Mouse (Mus musculus): ENCODE data around the gene Arhgap24. TPM values are rescaled to one million over a fixed set of nuclear protein-coding genes. Genes with fewer than 3 reads are reported as not detected.

Arhgap24 gene
- polyA plus RNA-seq, 1 experiment, result 6.8 TPM

DNA sequence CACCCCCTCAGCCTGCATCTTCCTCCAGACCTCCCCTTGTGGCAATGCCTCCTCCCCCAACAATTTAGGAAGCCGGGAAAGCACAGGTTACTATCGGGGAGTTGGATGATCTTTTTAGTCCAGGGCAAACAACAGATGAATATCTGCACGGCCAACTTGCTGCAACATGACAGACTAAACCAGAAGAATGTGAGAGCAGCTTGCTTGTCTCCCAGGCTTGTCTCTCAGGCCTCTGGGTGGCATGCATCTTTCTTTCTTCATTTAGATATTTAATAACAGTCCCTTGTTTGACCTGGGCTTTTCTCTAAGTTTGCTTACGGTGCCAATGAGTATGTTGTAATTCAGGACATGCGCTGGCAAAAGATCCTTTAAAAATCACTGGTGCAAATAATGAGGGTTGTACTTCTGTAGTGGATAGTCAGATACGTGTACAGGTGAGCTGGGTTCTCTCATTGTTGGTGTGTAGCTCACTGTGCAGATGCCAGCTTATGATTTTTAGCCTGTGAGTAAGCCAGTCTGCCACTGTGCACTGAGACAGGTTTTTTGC is 101.7 kb downstream of the Arhgap24 start:
- DNase-seq (ENCODE audit: low read depth), result no peak
- no peak for TF ChIP-seq CTCF (IDR thresholded peaks at IDR 0.05; ENCODE audit: borderline replicate concordance, extremely low read depth, insufficient read depth, insufficient read length)
- no peak for TF ChIP-seq POLR2A (IDR thresholded peaks at IDR 0.05; ENCODE audit: borderline replicate concordance, extremely low read depth, insufficient read depth, insufficient read length, poor library complexity, severe bottlenecking)

DNA sequence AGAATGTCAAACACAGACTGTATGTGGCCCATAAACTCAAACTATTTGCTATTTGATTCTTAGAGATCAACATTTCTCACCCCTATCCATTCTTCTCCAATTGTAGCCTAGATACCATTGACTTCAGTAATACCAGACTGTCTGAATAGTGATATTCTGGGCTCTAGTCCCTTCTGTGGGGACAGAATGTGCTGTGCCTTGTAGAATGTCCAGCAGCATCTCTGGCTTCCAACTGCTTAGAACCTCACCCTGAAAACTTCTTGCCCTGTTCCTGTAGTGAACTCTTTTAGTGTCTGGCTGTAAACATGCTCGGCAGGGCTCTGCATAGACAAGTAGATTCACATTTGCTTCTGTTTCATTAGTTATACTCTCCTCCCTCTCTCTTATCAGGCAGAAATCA is 110.2 kb downstream of the Arhgap24 start:
- DNase-seq (ENCODE audit: low read depth), result no peak
- no peak for TF ChIP-seq CTCF (IDR thresholded peaks at IDR 0.05; ENCODE audit: borderline replicate concordance, extremely low read depth, insufficient read depth, insufficient read length)
- no peak for TF ChIP-seq POLR2A (IDR thresholded peaks at IDR 0.05; ENCODE audit: borderline replicate concordance, extremely low read depth, insufficient read depth, insufficient read length, poor library complexity, severe bottlenecking)

DNA sequence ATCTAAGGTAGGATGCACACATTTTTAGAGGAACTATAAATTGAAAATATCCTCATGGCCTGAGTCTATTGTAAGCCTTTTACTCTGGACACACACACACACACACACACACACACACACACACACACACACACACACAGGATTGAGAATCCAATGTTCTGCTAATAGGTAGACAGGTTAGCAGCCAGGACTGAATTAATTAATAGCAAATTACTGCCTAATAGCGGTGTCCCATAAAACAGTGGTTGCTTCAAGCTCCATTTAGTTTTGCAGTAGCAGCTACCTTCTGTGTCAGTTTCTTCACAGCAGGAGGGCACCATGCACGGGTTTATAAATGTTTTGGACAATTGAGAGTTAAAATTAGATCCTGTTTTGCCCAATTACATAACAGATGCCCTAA is 111.9 kb downstream of the Arhgap24 start:
- no peak for DNase-seq (ENCODE audit: low read depth)
- no peak for TF ChIP-seq POLR2A (IDR thresholded peaks at IDR 0.05; ENCODE audit: borderline replicate concordance, extremely low read depth, insufficient read depth, insufficient read length, poor library complexity, severe bottlenecking)
- TF ChIP-seq CTCF (IDR thresholded peaks at IDR 0.05; ENCODE audit: borderline replicate concordance, extremely low read depth, insufficient read depth, insufficient read length), result no peak

GRCm38 (mm10) chr5:102599102-102599501 is 117.9 kb downstream of the Arhgap24 start:
- TF ChIP-seq POLR2A (IDR thresholded peaks at IDR 0.05; ENCODE audit: borderline replicate concordance, extremely low read depth, insufficient read depth, insufficient read length, poor library complexity, severe bottlenecking) (no peak), CTCF (IDR thresholded peaks at IDR 0.05; ENCODE audit: borderline replicate concordance, extremely low read depth, insufficient read depth, insufficient read length) (no peak)
- no peak for DNase-seq (ENCODE audit: low read depth)

- no peak for DNase-seq (ENCODE audit: low read depth)
- TF ChIP-seq POLR2A (IDR thresholded peaks at IDR 0.05; ENCODE audit: borderline replicate concordance, extremely low read depth, insufficient read depth, insufficient read length, poor library complexity, severe bottlenecking), result no peak
- no peak for TF ChIP-seq CTCF (IDR thresholded peaks at IDR 0.05; ENCODE audit: borderline replicate concordance, extremely low read depth, insufficient read depth, insufficient read length)
Measured at GRCm38 (mm10) chr5:102613571-102613970, 132.4 kb downstream of the Arhgap24 start.

DNA sequence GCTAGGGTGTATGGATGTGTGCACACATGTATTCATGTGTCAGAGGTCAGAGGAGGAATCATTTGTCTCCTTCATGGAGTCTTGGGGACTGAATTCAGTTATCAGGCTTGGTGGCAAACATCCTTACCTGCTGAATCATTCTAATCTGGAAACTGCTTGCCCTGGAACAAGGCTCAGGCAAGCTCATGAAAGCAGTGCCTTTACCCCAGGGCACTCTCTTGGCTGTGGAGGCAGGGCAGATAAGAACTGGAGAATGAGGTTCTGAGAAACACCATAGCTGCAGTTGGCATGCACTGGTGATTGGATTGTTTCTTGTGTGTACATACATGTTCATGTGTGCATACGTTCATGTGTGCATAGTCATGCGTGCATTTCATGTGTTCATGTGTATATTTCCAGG is 132.9 kb downstream of the Arhgap24 start:
- TF ChIP-seq CTCF (IDR thresholded peaks at IDR 0.05; ENCODE audit: borderline replicate concordance, extremely low read depth, insufficient read depth, insufficient read length), result no peak
- no peak for TF ChIP-seq POLR2A (IDR thresholded peaks at IDR 0.05; ENCODE audit: borderline replicate concordance, extremely low read depth, insufficient read depth, insufficient read length, poor library complexity, severe bottlenecking)

GRCm38 (mm10) chr5:102615249-102615648 is 134.1 kb downstream of the Arhgap24 start:
- no peak for DNase-seq (ENCODE audit: low read depth)
- no peak for TF ChIP-seq POLR2A (IDR thresholded peaks at IDR 0.05; ENCODE audit: borderline replicate concordance, extremely low read depth, insufficient read depth, insufficient read length, poor library complexity, severe bottlenecking)
- no peak for TF ChIP-seq CTCF (IDR thresholded peaks at IDR 0.05; ENCODE audit: borderline replicate concordance, extremely low read depth, insufficient read depth, insufficient read length)

More for the DNA sequence above, 132.9 kb downstream of the Arhgap24 start:
- no peak for DNase-seq (ENCODE audit: low read depth)

DNA sequence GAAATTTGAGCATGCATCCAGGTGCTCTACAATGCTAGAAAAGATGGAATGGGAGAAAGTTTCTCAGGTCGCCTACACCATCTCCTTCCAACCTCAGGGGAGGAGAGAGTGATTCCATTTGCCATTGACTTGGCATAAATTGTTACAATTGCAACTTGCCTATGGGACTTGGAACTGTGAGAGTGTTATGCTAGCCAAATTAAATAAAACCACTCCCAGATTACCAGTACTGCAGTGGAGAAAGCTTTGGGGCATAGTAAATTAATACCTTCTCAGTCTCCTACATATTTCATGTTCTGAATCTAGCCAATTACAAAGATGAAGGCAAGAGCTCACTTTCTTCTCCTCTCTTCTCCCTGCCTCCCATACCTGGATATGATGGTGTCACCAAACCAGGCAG is 139.8 kb downstream of the Arhgap24 start:
- no peak for TF ChIP-seq POLR2A (IDR thresholded peaks at IDR 0.05; ENCODE audit: borderline replicate concordance, extremely low read depth, insufficient read depth, insufficient read length, poor library complexity, severe bottlenecking)
- no peak for TF ChIP-seq CTCF (IDR thresholded peaks at IDR 0.05; ENCODE audit: borderline replicate concordance, extremely low read depth, insufficient read depth, insufficient read length)

GRCm38 (mm10) chr5:102623807-102624435 is 142.7 kb downstream of the Arhgap24 start:
- no peak for TF ChIP-seq POLR2A (IDR thresholded peaks at IDR 0.05; ENCODE audit: borderline replicate concordance, extremely low read depth, insufficient read depth, insufficient read length, poor library complexity, severe bottlenecking)
- no peak for TF ChIP-seq CTCF (IDR thresholded peaks at IDR 0.05; ENCODE audit: borderline replicate concordance, extremely low read depth, insufficient read depth, insufficient read length)
- DNase-seq (ENCODE audit: low read depth), result peak; percentile 45

More for the DNA sequence above, 139.8 kb downstream of the Arhgap24 start:
- DNase-seq (ENCODE audit: low read depth), result no peak

DNA sequence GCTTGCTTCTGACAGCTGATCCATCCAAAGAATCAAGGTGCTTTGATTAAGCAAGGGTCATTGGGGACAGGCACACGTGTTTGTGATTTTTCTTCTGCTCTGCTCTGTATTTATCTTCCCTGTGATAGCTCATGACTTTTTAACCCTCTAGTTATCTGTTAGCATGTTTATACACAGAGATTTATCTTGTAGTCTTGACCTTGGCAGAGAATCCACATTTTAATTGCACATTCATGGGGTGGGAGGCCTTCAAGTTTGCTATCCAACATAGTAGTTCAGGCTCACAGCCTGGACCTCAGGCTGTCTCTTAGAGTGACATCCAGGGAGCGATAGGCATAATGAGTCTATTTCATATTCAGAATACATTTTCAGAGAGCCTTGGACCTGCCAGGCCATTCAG is 145.5 kb downstream of the Arhgap24 start:
- peak; percentile 23 for DNase-seq (ENCODE audit: low read depth)
- TF ChIP-seq CTCF (IDR thresholded peaks at IDR 0.05; ENCODE audit: borderline replicate concordance, extremely low read depth, insufficient read depth, insufficient read length) (no peak), POLR2A (IDR thresholded peaks at IDR 0.05; ENCODE audit: borderline replicate concordance, extremely low read depth, insufficient read depth, insufficient read length, poor library complexity, severe bottlenecking) (no peak)

DNA sequence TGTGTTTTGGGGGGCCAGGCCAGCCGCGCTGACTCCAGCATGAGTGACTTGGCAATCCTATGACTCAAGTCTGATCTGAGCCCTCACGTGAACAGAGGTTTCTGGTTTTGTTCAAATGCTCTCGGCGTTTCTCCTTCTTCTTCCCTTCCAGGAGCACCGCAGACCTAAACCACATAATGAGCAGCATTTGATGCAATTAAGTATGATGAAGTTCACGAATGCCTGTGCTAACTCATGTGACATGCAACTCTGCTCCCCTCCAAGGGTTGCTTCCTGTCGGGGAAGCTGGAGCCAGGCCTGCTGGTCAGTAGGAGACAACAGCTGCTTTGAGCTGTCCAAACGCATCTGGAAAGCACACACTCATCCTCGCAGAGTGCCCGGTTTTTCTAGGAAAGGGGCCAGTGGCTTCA is 148.2 kb downstream of the Arhgap24 start:
- TF ChIP-seq POLR2A (IDR thresholded peaks at IDR 0.05; ENCODE audit: borderline replicate concordance, extremely low read depth, insufficient read depth, insufficient read length, poor library complexity, severe bottlenecking), result no peak
- TF ChIP-seq CTCF (IDR thresholded peaks at IDR 0.05; ENCODE audit: borderline replicate concordance, extremely low read depth, insufficient read depth, insufficient read length), result no peak
- peak; percentile 4 for DNase-seq (ENCODE audit: low read depth)

DNA sequence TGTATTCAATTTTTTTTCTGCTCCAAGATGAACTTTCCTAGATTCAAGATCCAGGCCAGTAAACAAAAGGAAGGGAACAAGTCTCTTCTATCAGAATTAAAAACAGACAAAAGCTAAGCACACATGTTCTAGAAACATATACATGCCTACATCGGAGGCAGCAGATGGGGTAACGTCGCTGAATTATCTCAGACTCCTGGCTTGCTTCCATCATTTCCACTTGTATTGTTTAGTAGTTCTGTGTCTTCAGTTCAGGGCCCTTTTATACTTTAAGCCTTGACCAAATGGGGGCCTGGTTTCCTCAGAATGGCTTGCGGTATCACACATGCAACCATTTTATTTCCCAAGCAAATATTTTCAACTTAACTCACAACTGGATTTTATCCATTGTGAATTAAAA is 154.4 kb downstream of the Arhgap24 start:
- no peak for TF ChIP-seq POLR2A (IDR thresholded peaks at IDR 0.05; ENCODE audit: borderline replicate concordance, extremely low read depth, insufficient read depth, insufficient read length, poor library complexity, severe bottlenecking)
- no peak for TF ChIP-seq CTCF (IDR thresholded peaks at IDR 0.05; ENCODE audit: borderline replicate concordance, extremely low read depth, insufficient read depth, insufficient read length)
- DNase-seq (ENCODE audit: low read depth), result peak; percentile 25
